Mouse (Mus musculus) urinary bladder, postnatal 0 days (tissue): Measurements from ENCODE around the gene Rps27rt. TPM values are rescaled to one million over a fixed set of nuclear protein-coding genes. Genes with fewer than 3 reads are reported as not detected.

Experiments used
- polyA plus RNA-seq: library from polyadenylated mRNA; unstranded; fragments of >200 nt; fragmentation: Nextera tagmentation; extraction: Ambion mirVana; gene quantifications from 2 replicates; pipeline ENCODE4 v1.2.1, GENCODE M21; 2015

Rps27rt gene
- 395 and 412 TPM in 2 replicates for polyA plus RNA-seq

DNA sequence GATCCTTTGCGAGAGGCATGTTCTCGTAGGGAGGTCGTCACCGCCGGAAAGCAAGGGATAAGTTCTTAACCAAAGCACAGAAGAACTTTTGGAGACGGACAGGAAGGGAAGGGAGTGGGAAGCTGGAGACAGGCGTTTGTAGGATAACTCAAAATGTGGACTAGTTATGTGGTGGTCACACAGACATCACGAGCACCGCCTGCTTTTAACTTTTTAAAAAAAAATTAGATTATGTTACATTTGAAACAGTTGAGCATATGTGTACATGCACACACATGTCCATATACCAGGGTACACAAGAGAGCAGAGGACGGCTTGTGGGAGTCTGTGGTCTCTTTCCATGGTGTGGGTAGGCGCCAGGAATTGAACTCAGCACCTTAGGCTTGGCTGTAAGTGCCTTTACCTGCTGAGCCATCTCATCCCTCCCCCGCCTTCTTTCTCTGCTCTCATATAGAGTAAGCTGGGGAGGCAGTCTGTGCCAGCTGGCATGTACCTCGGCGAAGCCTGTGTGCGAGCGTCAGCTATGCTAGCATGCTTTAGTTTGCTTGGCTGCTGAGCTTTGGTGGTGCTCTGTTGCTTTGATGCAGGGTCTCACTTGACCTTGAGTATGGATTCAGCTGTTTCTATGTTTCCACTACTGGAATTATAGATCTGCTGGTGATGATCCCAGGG lies at the start of gene Rps27rt:
Gene Rps27rt, minus strand, starts transcription at position 51 of the 672 bp plus-strand sequence.

DNA sequence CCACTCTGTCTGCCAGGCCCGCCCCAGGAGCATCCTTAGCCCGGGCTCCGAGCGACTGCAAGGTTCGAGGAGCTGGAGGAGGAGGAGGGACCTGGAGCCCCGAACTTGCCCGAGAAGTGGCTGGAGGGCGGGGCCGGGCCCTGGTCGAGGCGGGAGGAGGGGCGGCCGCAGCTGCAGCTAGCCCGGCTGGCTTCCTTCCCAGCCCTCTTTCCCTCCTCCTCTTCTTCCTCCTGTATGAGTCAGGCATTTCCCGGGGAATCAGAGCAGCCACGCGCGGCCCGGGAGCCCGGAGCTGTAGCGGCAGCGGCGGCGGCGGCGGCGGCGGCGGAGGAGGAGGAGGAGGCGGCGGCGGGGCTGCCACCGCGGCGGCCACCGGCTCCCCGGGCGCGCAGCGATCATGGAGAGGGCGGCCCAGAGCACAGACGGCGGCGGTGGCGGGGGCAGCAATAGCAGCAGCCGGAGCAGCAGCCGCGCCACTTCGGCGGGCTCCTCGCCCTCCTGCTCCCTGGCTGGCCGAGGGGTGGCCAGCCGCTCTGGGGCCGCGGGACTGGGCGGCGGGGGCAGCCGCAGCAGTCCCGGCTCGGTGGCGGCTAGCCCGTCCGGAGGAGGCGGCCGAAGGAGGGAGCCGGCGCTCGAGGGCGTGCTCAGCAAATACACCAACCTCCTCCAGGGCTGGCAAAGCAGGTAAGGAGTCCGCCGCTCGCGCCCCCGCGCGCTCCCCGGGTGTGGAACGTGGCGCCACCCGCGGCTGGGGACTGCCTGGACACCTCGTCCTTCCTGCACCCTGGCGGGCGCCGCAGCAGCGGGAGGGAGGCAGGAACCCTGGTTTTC lies 4.0 kb downstream of the Rps27rt start, which contains the start of gene Osbpl10:
Gene Osbpl10, plus strand, starts transcription at position 289 of the 831 bp plus-strand sequence.

DNA sequence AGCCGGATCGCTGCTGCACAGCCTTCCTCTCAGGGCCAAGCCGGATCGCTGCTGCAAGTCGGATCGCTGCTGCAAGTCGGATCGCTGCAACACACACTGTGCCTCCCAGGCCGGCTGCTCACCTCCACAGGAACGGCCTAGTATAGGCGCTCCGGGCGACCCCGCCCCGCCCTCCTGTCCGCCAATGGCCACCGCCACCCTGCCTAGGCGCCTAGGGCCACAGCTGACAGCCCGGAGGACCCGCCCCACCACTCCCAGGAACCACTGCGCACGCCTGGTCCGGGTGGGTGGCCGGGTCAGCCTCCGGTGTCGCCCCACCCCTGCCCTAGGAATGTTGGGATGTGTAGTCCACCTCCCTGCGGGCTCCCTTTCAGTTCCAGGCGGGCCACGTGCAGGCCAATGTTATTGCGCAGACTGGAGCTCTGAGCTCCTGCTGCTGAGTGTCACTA lies 48.8 kb downstream of the Rps27rt start, which contains the start of gene Gpd1l:
Gene Gpd1l, minus strand, starts transcription at position 265 of the 449 bp plus-strand sequence.

Other genes starting within 250 kb of the Rps27rt start
- 113 and 128 TPM in 2 replicates for gene Cmtm7, start 200.9 kb downstream of the Rps27rt start, polyA plus RNA-seq
- 4.1 and 4.5 TPM in 2 replicates for gene Cmtm8, start 138.6 kb downstream of the Rps27rt start, polyA plus RNA-seq
- gene Gpd1l, start 48.8 kb downstream of the Rps27rt start, polyA plus RNA-seq: 17.2 and 20.3 TPM in 2 replicates
- 0.67 and 0.77 TPM in 2 replicates for gene Osbpl10, start 4.2 kb downstream of the Rps27rt start, polyA plus RNA-seq